Mouse (Mus musculus): ENCODE measurements at regions not wholly inside any gene's neighbourhood (a gene's known extent, or its start where the extent isn't known, plus 50 kb on each side); places are given as distances from the start of the nearest gene placed in this dataset.

DNA sequence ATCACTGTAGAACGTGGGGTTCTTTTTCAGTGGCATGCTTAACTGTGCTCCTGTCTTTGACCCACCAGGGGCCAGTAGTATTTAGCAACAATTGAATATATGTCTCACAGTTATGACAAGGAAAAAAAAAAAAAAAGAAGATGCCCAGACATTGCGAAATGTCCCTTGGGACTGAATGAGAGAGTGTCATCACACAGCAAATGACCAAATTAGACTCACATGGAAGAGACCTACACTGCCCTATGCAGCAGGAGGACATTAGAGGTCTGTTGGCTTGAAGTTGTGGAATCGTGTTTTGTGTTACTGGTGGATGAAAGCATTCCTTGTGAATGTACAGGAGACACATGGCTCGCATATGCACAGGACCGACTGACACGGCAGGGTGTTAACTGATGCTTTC, 214.3 kb upstream of the Maf start:
- ATAC-seq (ENCODE audit: low FRiP score, low read depth), result no peak
- no peaks in the 10 kb centered on the region for H3K36me3 ChIP-seq
- H3K9me3 ChIP-seq, result no peaks in the 10 kb centered on the region
- no peak overlapping the region for H3K4me3 ChIP-seq
- H3K4me2 ChIP-seq (replicated peaks), result no peak overlapping the region
- no peaks in the 10 kb centered on the region for H3K27me3 ChIP-seq
- no peak overlapping the region for H3K9ac ChIP-seq
- H3K27ac ChIP-seq, result no peak overlapping the region
- 78% methylated on average over 6 of the region's 6 CpGs for WGBS
- no peaks in the 10 kb centered on the region for H3K4me1 ChIP-seq

GRCm38 (mm10) chr8:115906650-115907049, 199.1 kb upstream of the Maf start:
- no peaks in the 10 kb centered on the region for H3K9me3 ChIP-seq
- H3K36me3 ChIP-seq, result no peaks in the 10 kb centered on the region
- H3K4me1 ChIP-seq, result peaks cover 5% of the 10 kb centered on the region; the same call in 1 of the 2 replicates
- no peak overlapping the region for H3K9ac ChIP-seq
- 82% methylated on average over 5 of the region's 5 CpGs for WGBS
- no peak for ATAC-seq (ENCODE audit: low FRiP score, low read depth)
- H3K27ac ChIP-seq, result no peak overlapping the region
- H3K27me3 ChIP-seq, result no peaks in the 10 kb centered on the region
- no peak overlapping the region for H3K4me2 ChIP-seq (replicated peaks)
- no peak overlapping the region for H3K4me3 ChIP-seq

- no peak for ATAC-seq (ENCODE audit: low FRiP score, low read depth)
- H3K4me1 ChIP-seq, result peaks cover 5% of the 10 kb centered on the region; the same call in 1 of the 2 replicates
- H3K9me3 ChIP-seq, result no peaks in the 10 kb centered on the region
- 57% methylated on average over 6 of the region's 6 CpGs for WGBS
- no peak overlapping the region for H3K27ac ChIP-seq
- H3K27me3 ChIP-seq, result no peaks in the 10 kb centered on the region
- H3K36me3 ChIP-seq, result no peaks in the 10 kb centered on the region
- H3K9ac ChIP-seq, result no peak overlapping the region
- no peak overlapping the region for H3K4me2 ChIP-seq (replicated peaks)
- H3K4me3 ChIP-seq, result no peak overlapping the region
These were observed 196.3 kb upstream of the Maf start for GRCm38 (mm10) chr8:115903853-115904420.

GRCm38 (mm10) chr8:115897521-115898178, 190.1 kb upstream of the Maf start:
- Histone ChIP-seq H3K9me3 (no peaks in the 10 kb centered on the region), H3K27ac (no peak overlapping the region), H3K4me2 (replicated peaks) (no peak overlapping the region), H3K27me3 (no peaks in the 10 kb centered on the region), H3K9ac (no peak overlapping the region), H3K36me3 (no peaks in the 10 kb centered on the region), H3K4me1 (no peaks in the 10 kb centered on the region), H3K4me3 (no peak overlapping the region)
- ATAC-seq (ENCODE audit: low FRiP score, low read depth), result no peak
- 86% methylated on average over 6 of the region's 6 CpGs for WGBS

DNA sequence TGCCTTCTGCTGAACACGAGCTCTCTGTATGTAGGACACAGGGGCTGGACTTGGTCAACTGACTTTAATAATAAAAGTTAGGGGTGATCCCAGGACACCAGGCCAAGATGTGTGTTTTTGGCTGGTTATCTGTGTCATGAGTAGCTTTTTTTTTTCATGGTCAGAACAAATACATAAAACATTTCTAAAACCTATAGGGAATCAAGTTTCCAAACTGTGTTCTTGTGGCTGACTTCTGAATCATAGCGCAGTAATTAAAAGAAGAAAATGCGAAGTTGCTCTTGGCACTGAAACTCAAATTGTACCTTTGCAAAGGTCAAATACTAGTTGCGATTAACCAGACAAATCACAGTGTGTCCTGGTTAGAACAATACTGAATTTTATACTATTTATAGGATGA, 189.5 kb upstream of the Maf start:
- Histone ChIP-seq H3K9ac (no peak overlapping the region), H3K27me3 (no peaks in the 10 kb centered on the region), H3K36me3 (no peaks in the 10 kb centered on the region), H3K27ac (no peak overlapping the region), H3K4me1 (no peaks in the 10 kb centered on the region), H3K4me2 (replicated peaks) (no peak overlapping the region), H3K9me3 (no peaks in the 10 kb centered on the region), H3K4me3 (no peak overlapping the region)
- WGBS, result 86% methylated on average over 4 of the region's 4 CpGs
- no peak for ATAC-seq (ENCODE audit: low FRiP score, low read depth)

- H3K9ac ChIP-seq, result no peak overlapping the region
- no peak for ATAC-seq (ENCODE audit: low FRiP score, low read depth)
- H3K4me2 ChIP-seq (replicated peaks), result no peak overlapping the region
- 86% methylated on average over 4 of the region's 4 CpGs for WGBS
- no peaks in the 10 kb centered on the region for H3K4me1 ChIP-seq
- no peaks in the 10 kb centered on the region for H3K27me3 ChIP-seq
- no peaks in the 10 kb centered on the region for H3K36me3 ChIP-seq
- H3K4me3 ChIP-seq, result no peak overlapping the region
- no peak overlapping the region for H3K27ac ChIP-seq
- H3K9me3 ChIP-seq, result no peaks in the 10 kb centered on the region
These were observed 188.5 kb upstream of the Maf start for GRCm38 (mm10) chr8:115896066-115896465.

DNA sequence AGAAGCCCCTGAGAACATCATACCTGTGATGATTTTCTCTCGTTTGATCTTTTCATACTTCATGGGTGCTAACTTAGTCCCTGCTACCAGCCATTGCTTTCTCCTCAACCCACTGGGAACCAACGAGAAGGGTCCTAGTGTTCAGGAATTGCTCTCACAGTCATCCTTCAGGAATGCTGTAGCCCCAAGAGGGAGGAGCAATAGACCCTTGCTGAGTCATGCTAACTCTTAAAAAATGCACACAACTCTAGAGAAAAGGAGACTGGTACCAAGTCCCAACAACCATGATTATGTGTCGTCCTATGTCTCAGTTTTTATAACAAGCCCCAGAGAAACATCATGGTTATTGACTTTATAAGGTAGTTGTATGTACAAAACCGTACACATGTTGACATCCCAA, 180.7 kb upstream of the Maf start:
- Histone ChIP-seq H3K4me3 (no peak overlapping the region), H3K9ac (no peak overlapping the region), H3K36me3 (no peaks in the 10 kb centered on the region), H3K27ac (no peak overlapping the region), H3K4me2 (replicated peaks) (no peak overlapping the region), H3K27me3 (no peaks in the 10 kb centered on the region), H3K4me1 (0 out of 2 replicates have a peak, but pooled peaks cover 3% of the 10 kb centered on the region), H3K9me3 (no peaks in the 10 kb centered on the region)
- ATAC-seq (ENCODE audit: low FRiP score, low read depth), result no peak
- 85% methylated on average over 4 of the region's 4 CpGs for WGBS

- H3K4me2 ChIP-seq (replicated peaks), result no peak overlapping the region
- no peak overlapping the region for H3K27ac ChIP-seq
- H3K36me3 ChIP-seq, result no peaks in the 10 kb centered on the region
- H3K9me3 ChIP-seq, result no peaks in the 10 kb centered on the region
- 26% methylated on average over 2 of the region's 2 CpGs for WGBS
- no peak for ATAC-seq (ENCODE audit: low FRiP score, low read depth)
- H3K27me3 ChIP-seq, result 0 out of 2 replicates have a peak, but pooled peaks cover 3% of the 10 kb centered on the region
- 0 out of 2 replicates have a peak, but pooled peaks cover 8% of the 10 kb centered on the region for H3K4me1 ChIP-seq
- H3K4me3 ChIP-seq, result no peak overlapping the region
- H3K9ac ChIP-seq, result no peak overlapping the region
These were observed 177.6 kb upstream of the Maf start for GRCm38 (mm10) chr8:115885121-115885743.

GRCm38 (mm10) chr8:115883808-115884207, 176.2 kb upstream of the Maf start:
- Histone ChIP-seq H3K9ac (no peak overlapping the region), H3K36me3 (no peaks in the 10 kb centered on the region), H3K4me3 (no peak overlapping the region), H3K4me2 (replicated peaks) (no peak overlapping the region), H3K4me1 (0 out of 2 replicates have a peak, but pooled peaks cover 8% of the 10 kb centered on the region), H3K27ac (no peak overlapping the region), H3K27me3 (0 out of 2 replicates have a peak, but pooled peaks cover 3% of the 10 kb centered on the region), H3K9me3 (no peaks in the 10 kb centered on the region)
- WGBS, result 76% methylated on average over 3 of the region's 3 CpGs
- no peak for ATAC-seq (ENCODE audit: low FRiP score, low read depth)

- Histone ChIP-seq H3K9ac (no peak overlapping the region), H3K27ac (no peak overlapping the region), H3K27me3 (0 out of 2 replicates have a peak, but pooled peaks cover 3% of the 10 kb centered on the region), H3K4me1 (peaks cover 14% of the 10 kb centered on the region; the same call in 1 of the 2 replicates), H3K36me3 (no peaks in the 10 kb centered on the region), H3K4me2 (replicated peaks) (no peak overlapping the region), H3K4me3 (no peak overlapping the region), H3K9me3 (no peaks in the 10 kb centered on the region)
- no peak for ATAC-seq (ENCODE audit: low FRiP score, low read depth)
- WGBS, result 70% methylated on average over 8 of the region's 8 CpGs
These were observed 174.3 kb upstream of the Maf start for GRCm38 (mm10) chr8:115881881-115882280.

- Histone ChIP-seq H3K27ac (peak overlapping the region; percentile 49; the same call in 1 of the 2 replicates), H3K4me3 (no peak overlapping the region)
- peak; percentile 87 for ATAC-seq (ENCODE audit: low FRiP score, low read depth)
These were observed 167.2 kb upstream of the Maf start for GRCm38 (mm10) chr8:115874789-115875188.

GRCm38 (mm10) chr8:115871381-115871780, 163.8 kb upstream of the Maf start:
- H3K9me3 ChIP-seq, result no peaks in the 10 kb centered on the region
- 67% methylated on average over 5 of the region's 5 CpGs for WGBS
- no peak for ATAC-seq (ENCODE audit: low FRiP score, low read depth)
- H3K36me3 ChIP-seq, result no peaks in the 10 kb centered on the region
- no peak overlapping the region for H3K4me3 ChIP-seq
- no peak overlapping the region for H3K27ac ChIP-seq
- H3K27me3 ChIP-seq, result peaks cover 23% of the 10 kb centered on the region
- peaks cover 37% of the 10 kb centered on the region for H3K4me1 ChIP-seq
- no peak overlapping the region for H3K4me2 ChIP-seq (replicated peaks)
- H3K9ac ChIP-seq, result no peak overlapping the region

More at GRCm38 (mm10) chr8:115874789-115875188, 167.2 kb upstream of the Maf start:
- Histone ChIP-seq H3K27me3 (peaks cover 18% of the 10 kb centered on the region), H3K4me2 (replicated peaks) (no peak overlapping the region), H3K36me3 (no peaks in the 10 kb centered on the region), H3K9ac (no peak overlapping the region), H3K4me1 (peaks cover 44% of the 10 kb centered on the region), H3K9me3 (no peaks in the 10 kb centered on the region)
- WGBS, result 28% methylated on average over 7 of the region's 7 CpGs

Data from limb, embryonic 13.5 days (tissue).